Mouse (Mus musculus): ENCODE results near the gene Mrpl49. TPM values are rescaled to one million over a fixed set of nuclear protein-coding genes. Genes with fewer than 3 reads are reported as not detected.

Gene Mrpl49
- polyA plus RNA-seq (2012; rRNA removed): 11.1 and 13.7 TPM in 2 replicates

DNA sequence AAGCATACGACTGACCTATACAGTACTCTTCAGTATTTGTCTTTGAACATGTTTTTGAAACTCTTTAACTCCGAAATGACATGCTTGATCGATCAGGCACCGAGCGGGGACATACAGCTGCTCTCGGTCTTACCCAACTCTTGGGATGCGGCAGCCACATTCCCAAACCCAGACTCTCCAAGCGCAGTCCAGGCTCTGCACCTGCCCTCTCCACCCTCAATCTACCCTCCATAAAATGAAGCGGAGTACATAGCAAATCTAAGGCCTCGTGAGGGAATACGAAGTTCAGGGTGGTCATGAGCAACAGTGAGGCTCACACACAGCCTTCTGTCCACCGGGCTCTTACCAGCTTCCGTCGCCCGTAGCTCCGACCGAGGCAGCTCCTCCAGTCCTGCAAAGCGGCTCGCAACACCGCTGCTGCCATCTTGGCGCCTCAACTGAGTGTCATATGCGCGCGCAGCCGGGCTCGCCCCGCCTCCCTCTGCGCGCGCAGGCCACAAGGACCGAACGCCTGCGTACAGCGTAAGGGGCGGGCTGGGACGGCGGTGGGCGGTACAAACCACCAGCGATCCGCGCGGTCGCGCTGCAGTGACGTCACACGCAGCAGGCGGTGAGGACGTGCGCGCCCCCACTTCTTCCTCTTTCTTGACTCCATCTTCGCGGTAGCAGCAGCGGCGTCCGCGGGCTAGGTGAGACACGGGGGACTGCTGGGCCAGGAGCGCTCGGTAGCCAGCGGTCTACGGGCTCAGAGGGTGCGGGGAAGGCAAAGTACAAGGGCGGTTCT lies at the start of gene Mrpl49, which contains the start of gene Fau:
Gene Mrpl49 (minus strand): TSS at position 473 of the 784 bp plus-strand sequence.
Gene Fau (plus strand): TSS at position 532 of the 784 bp plus-strand sequence.

DNA sequence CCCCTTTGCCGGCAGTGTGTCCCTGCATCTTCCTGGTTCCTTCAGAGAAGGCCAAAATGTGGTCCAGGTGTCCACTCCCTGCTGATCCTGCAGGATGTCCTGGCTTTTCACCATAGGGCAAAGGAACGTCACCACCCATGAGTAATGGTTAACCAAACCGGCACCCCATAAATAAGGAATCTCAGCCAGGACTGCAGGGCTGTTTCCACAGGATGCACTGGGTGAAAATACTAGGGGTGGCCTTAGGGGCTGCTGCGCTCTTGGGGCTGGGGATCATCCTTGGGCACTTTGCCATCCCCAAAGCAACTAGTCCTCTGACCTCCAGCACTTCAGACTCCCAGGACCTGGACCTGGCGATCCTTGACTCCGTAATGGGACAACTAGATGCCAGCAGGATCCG lies 48.0 kb upstream of the Mrpl49 start, which contains the start of gene Naaladl1:
Gene Naaladl1 (plus strand): TSS at position 197 of the 400 bp plus-strand sequence.

DNA sequence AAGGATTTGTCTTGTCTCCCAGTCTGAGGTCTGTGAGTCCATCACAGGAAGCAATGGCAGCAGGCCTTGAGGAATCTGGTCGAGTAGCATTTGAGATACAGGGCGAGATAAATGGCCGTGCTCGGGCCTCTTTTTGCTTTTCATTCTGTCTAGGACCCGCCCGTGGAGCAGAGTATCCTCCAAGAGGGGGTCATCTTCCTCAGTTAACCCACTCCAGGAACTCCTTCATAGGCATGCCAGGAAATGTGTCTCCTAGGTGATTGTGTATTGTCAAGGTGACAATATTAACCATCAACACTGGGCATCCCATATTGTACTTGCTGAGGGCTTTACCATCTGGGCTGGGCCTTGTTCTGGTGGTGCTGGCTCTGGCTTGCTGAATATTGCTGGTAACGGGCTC lies 36.5 kb upstream of the Mrpl49 start, which contains the start of gene AC131692.1:
Gene AC131692.1 (plus strand): TSS at position 301 of the 400 bp plus-strand sequence.

DNA sequence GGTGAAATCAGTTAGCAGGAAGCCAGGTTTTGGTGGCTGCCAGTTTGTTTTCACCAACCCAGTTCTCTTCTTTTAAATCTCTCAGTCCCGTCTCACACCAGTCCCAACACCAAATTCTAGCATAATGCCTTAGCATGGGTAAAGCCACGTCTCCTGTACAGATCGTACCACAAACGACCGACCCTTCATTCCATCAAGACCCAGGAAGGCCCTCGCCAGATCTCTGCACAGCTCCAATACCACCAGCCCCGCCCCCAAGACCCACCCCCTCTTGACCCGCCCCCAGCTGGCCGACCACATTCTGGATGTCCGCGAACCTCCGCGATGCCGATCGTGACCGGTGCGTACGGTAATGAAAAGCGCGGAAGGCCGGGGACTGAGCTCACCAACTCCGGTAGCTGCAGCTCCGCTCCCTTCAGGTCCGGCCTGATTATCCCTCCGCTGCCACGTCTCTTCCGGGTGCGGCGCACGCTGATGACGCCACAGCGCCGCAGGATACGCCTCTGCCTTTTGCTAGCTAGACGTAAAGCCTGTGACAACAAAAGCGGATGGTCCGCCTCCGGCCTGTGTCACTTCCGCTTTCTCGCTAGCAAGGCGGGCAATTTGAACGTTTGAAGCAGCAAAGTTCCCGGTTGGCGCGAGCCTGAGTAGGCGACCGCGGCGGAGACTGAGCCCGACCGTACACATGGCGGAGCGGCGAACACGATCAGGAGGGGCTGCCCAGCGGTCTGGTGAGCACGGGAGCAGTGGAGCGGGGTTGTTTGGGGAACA lies 27.1 kb upstream of the Mrpl49 start, which contains the start of the genes Zfpl1 and Cdca5:
Gene Zfpl1 (minus strand): TSS at position 479 of the 771 bp plus-strand sequence.
Gene Cdca5 (plus strand): TSS at position 506 of the 771 bp plus-strand sequence.

DNA sequence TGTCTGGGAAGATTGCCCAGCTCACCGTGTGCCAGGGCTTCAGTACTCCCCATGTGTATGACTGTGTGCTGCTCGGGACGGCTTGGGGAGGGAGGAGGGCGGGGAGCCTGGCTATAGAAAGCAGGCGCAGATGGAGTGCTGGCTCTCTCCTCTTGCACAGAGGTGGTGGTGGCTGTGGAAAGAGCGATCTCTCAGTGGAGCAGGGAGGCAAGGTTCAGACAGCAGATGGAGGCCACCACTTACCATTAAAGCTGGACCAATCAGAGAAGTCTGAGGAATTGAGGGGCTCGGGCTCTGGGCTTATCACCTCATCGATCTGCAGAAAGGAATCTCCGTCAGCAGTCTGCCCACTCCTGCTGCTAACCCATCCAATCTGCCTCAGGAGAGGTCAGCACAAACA lies 24.6 kb upstream of the Mrpl49 start, which contains the start of gene Gm28374:
Gene Gm28374 (minus strand): TSS at position 101 of the 400 bp plus-strand sequence.

DNA sequence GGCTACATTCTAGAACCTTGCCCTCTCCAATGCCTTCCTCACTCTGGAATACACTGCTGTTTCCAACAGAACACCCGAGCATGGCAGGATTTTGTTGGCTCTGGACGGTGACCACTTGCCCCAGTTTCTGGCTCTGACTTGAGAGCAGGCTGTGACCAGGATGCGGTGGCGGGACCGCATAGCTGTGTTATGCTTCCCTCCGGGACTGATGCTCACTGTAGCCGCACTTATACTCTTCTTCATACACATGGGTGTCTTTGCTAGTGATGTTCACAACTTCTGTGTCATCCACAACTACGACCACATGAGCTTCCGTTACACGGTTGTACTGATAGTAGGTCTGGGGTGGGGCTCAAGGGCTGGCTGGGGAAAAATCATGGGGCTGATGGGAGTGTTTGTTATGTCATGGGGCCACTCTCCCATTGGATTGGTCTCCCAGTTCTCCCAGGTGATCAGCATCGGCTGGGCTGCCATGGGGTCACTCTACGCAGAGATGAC lies 22.4 kb upstream of the Mrpl49 start, which contains the start of gene Tmem262:
Gene Tmem262 (plus strand): TSS at position 51 of the 498 bp plus-strand sequence.

DNA sequence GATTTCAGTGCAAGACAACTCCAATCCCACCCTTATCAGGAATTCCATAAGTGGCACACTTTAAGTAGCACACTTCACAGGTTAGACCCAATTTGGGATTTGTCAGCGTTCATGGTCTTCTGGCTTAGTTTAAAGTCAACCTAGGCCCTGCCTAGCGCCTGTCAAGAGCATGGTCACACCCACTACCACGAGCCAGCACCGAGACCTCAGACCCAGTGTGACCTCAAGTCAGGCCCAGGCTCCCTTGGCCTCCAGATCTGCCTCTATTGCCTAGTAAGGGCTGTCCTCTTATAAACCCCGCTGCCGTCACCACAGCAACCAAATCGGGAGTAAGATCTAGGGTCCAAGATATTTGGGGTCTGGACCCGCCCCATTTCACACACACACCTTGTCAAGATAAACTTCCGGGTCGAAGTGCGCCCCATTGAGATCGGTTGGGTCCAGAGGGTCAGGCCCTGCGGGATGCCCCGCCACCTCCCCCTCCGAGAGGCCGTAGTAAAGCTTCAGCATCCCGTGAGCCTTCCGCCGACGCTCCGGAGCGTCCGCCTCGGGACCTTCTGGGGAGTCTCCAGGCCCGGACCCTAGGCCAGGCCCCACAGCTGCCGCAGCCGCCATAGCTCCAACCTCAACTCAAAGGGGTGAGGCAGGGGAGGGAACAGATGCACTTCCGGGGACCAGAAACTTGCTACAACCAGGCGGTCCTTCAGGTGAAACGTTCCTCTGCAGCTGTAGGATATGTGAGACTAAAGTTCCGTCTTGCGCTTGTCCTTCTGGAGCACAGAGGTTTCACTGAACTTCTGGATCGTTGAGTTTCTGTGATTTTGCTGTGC lies 19.2 kb upstream of the Mrpl49 start, which contains the start of gene Vps51:
Gene Vps51 (minus strand): TSS at position 668 of the 830 bp plus-strand sequence.

DNA sequence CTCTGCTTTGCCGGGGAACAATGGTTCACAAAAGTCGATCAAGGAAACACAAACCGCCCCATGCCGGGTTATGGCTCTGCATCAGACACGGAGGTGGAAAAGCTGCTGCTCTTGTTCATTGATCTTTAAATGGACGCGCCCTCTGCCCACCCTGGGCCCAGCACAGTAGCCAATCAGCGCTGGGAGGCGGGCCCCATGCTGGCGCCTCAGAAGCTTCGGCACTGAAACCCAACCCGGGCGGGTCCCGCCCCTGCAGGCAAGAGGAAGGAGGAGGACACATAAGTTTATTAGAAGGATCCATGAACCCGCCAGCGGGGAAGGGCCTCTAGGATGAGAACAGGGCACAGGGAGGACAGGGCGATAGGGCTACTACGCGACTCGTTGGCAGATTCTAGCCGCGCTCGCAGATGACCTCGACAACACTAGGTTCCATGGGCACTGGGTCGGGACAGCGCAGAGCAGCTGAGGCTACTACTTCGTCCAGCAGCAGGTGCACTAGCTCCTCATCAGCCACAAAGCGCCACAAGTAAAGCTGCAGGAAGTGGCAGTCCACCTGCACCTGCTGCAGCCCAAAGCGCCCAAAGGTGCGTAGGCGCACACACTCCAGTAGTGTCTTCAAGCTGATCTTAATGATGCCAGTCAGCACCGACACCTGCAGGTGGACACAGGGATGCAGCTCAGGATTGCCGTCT lies 10.3 kb upstream of the Mrpl49 start, which contains the start of gene Tm7sf2:
Gene Tm7sf2 (minus strand): TSS at position 650 of the 692 bp plus-strand sequence.

DNA sequence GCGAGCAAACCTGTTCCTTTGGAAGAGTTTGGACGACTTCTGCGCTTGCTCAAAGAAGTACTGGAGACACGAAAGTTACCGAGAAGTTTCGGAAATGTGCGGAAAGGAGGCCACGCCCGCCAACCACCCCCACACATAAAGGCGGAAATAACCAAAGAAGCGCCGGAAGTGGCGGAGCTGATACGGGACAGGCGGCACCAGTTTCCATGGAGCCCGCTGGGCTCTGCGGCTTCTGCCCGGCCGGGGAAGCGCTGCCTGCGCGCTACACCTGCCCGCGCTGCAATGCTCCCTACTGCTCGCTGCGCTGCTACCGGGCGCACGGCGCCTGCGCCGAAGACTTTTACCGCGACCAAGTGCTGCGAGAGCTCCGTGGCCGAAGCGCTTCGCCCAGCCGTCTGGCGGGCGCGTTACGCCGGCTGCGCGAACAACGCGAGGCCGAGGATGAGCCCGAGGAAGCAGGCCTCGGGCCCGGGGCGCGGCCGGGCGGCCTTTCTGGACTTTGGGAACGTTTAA lies 3.5 kb upstream of the Mrpl49 start, which contains the start of gene Znhit2:
Gene Znhit2 (plus strand): TSS at position 172 of the 513 bp plus-strand sequence.

DNA sequence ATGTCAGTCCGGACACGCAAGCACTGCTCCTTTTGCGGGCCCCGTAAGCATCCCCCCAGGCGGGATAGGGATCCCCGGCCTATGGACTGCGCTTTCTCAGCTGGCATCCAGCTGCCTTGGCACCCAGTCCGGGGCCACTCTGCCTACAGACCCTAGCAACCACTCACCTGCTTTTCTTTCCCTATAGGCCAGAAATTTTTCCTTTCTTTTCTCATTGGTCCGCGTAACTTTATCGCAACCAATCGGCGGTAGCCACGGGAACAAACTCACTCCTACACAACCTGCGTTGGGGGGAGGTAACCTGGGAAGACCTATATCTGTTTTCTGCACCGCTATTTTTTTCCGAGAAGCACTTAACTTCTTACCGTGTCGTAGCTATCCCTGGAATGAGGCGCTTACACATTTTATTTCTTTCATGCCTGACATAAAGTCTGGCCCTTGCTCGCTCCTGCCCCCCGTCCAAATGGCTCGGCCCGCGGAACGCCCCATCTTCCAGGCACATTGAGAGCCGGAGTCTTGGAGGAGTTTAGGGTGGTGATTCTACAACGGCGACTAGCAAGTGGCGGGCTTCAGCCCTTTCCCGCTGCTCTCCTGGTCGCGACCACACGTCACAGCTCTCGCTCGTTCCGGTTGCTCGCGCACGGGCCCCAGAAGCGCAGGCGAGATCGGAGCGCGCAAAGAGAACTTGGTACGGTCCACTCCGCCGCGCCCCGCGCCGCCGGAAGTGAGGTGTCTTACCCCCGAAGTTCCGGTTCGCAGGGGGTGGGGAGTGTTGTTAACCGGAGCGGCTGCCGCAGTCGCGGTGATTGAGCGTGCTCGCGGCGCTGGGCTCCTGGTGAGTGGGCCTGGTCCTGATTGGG lies 11.1 kb downstream of the Mrpl49 start, which contains the start of gene Syvn1:
Gene Syvn1 (plus strand): TSS at position 283 of the 860 bp plus-strand sequence.

DNA sequence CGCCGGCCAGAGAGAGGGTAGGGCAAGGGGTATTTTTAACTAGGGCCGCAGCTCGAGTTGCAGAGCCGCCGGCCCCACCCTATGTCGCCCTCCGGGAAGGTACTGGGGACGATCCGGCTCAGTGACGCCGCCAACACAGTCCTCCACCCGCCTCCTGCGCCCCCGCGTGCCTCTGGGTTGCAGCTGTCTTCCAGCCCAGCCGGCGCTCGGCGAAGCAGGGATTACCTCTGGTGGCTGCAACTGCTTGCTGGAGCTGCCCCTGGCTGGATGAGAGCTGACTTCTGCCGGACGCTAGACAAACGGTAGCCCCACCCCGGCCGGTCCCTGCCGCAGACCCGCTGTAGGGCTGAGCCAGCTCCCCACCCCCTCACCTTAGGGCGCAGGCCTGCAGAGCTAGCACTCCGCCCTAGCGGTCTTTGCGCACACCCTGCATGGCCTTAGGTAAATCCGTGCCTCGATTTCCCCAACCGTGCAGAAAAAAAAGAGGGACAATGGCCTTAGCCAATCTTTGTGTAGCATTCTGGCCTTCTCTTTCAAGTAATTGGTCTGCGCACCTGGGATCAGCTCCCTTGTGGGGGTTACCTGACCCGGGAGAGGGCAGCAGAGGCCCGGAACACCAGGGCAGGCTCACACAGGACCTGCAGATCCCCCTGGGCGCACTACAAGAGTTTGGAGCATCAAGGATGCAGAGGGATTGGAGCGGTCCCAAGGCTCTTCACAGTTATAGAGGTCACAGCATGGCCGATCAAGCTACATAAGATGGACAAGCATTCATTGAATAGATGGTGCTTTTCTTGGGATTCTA lies 41.9 kb downstream of the Mrpl49 start, which contains the start of gene Capn1:
Gene Capn1 (minus strand): TSS at position 387 of the 805 bp plus-strand sequence.

Other genes with a start within 250 kb of the Mrpl49 start
- 29.7 and 32.5 TPM in 2 replicates for gene Frmd8, start 182.5 kb downstream of the Mrpl49 start, polyA plus RNA-seq (2012; rRNA removed)
- gene Slc25a45, start 180.0 kb downstream of the Mrpl49 start, polyA plus RNA-seq (2012; rRNA removed): 7.3 and 9.9 TPM in 2 replicates
- gene Tigd3, start 163.6 kb downstream of the Mrpl49 start, polyA plus RNA-seq (2012; rRNA removed): 0.57 and 0.62 TPM in 2 replicates
- gene Dpf2, start 144.8 kb downstream of the Mrpl49 start, polyA plus RNA-seq (2012; rRNA removed): 53.4 and 61.3 TPM in 2 replicates
- 7.0 and 7.3 TPM in 2 replicates for gene Cdc42ep2, start 133.0 kb downstream of the Mrpl49 start, polyA plus RNA-seq (2012; rRNA removed)
- gene Pola2, start 93.6 kb downstream of the Mrpl49 start, polyA plus RNA-seq (2012; rRNA removed): 22.8 and 27.7 TPM in 2 replicates
- gene Slc22a20, start 71.6 kb downstream of the Mrpl49 start, polyA plus RNA-seq (2012; rRNA removed): 0.06 TPM in 1 of 2 replicates, not detected in the other
- 69.9 and 86.7 TPM in 2 replicates for gene Capn1, start 41.9 kb downstream of the Mrpl49 start, polyA plus RNA-seq (2012; rRNA removed)
- gene Syvn1, start 11.2 kb downstream of the Mrpl49 start, polyA plus RNA-seq (2012; rRNA removed): 56.5 and 68.0 TPM in 2 replicates
- gene Fau, start 59 bp upstream of the Mrpl49 start, polyA plus RNA-seq (2012; rRNA removed): 2,245 and 2,287 TPM in 2 replicates
- 81.0 and 86.7 TPM in 2 replicates for gene Znhit2, start 3.4 kb upstream of the Mrpl49 start, polyA plus RNA-seq (2012; rRNA removed)
- 68.6 and 88.1 TPM in 2 replicates for gene Tm7sf2, start 10.6 kb upstream of the Mrpl49 start, polyA plus RNA-seq (2012; rRNA removed)
- 86.3 and 87.2 TPM in 2 replicates for gene Vps51, start 19.4 kb upstream of the Mrpl49 start, polyA plus RNA-seq (2012; rRNA removed)
- gene Tmem262, start 22.2 kb upstream of the Mrpl49 start, polyA plus RNA-seq (2012; rRNA removed): 1.3 TPM in 1 of 2 replicates, not detected in the other
- 0.34 and 0.72 TPM in 2 replicates for gene Gm28374, start 24.5 kb upstream of the Mrpl49 start, polyA plus RNA-seq (2012; rRNA removed)
- gene Zfpl1, start 27.2 kb upstream of the Mrpl49 start, polyA plus RNA-seq (2012; rRNA removed): 96.4 and 116 TPM in 2 replicates
- 3.2 and 4.1 TPM in 2 replicates for gene Cdca5, start 27.2 kb upstream of the Mrpl49 start, polyA plus RNA-seq (2012; rRNA removed)
- gene AC131692.1, start 36.6 kb upstream of the Mrpl49 start, polyA plus RNA-seq (2012; rRNA removed): not detected in 2 replicates
- 17.8 and 47.8 TPM in 2 replicates for gene Naaladl1, start 48.0 kb upstream of the Mrpl49 start, polyA plus RNA-seq (2012; rRNA removed)
- gene Sac3d1, start 60.9 kb upstream of the Mrpl49 start, polyA plus RNA-seq (2012; rRNA removed): 60.1 and 60.7 TPM in 2 replicates
- 59.0 and 65.6 TPM in 2 replicates for gene Snx15, start 70.5 kb upstream of the Mrpl49 start, polyA plus RNA-seq (2012; rRNA removed)
- 60.8 and 73.8 TPM in 2 replicates for gene Batf2, start 83.2 kb upstream of the Mrpl49 start, polyA plus RNA-seq (2012; rRNA removed)
- 95.4 and 114 TPM in 2 replicates for gene Arl2, start 83.8 kb upstream of the Mrpl49 start, polyA plus RNA-seq (2012; rRNA removed)
- 0.12 and 0.91 TPM in 2 replicates for gene Majin, start 126.6 kb upstream of the Mrpl49 start, polyA plus RNA-seq (2012; rRNA removed)
- gene Gpha2, start 168.6 kb upstream of the Mrpl49 start, polyA plus RNA-seq (2012; rRNA removed): 0.45 and 0.97 TPM in 2 replicates
- 84.5 and 109 TPM in 2 replicates for gene Ppp2r5b, start 178.1 kb upstream of the Mrpl49 start, polyA plus RNA-seq (2012; rRNA removed)
- 61.7 and 63.2 TPM in 2 replicates for gene Atg2a, start 183.9 kb upstream of the Mrpl49 start, polyA plus RNA-seq (2012; rRNA removed)
- gene Ehd1, start 218.9 kb upstream of the Mrpl49 start, polyA plus RNA-seq (2012; rRNA removed): 286 and 304 TPM in 2 replicates
- 69.5 and 74.2 TPM in 2 replicates for gene Cdc42bpg, start 248.7 kb upstream of the Mrpl49 start, polyA plus RNA-seq (2012; rRNA removed)